Mouse (Mus musculus) left cerebral cortex, adult 11 months (tissue): ENCODE measurements around the gene Ggt7.
A peak's percentile ranks its signal among the peaks of the same experiment; 100 is the strongest.
"Not testable (repeated sequence)": the region's sequence is repeated elsewhere in the genome, so short reads cannot be mapped to it uniquely, and the experiment has no call there.

Experiments
- DNase-seq: peaks from one replicate; pipeline ENCODE4 v3.0.0; 2022; ENCODE audit warnings: low spot score

Ggt7 gene

DNA sequence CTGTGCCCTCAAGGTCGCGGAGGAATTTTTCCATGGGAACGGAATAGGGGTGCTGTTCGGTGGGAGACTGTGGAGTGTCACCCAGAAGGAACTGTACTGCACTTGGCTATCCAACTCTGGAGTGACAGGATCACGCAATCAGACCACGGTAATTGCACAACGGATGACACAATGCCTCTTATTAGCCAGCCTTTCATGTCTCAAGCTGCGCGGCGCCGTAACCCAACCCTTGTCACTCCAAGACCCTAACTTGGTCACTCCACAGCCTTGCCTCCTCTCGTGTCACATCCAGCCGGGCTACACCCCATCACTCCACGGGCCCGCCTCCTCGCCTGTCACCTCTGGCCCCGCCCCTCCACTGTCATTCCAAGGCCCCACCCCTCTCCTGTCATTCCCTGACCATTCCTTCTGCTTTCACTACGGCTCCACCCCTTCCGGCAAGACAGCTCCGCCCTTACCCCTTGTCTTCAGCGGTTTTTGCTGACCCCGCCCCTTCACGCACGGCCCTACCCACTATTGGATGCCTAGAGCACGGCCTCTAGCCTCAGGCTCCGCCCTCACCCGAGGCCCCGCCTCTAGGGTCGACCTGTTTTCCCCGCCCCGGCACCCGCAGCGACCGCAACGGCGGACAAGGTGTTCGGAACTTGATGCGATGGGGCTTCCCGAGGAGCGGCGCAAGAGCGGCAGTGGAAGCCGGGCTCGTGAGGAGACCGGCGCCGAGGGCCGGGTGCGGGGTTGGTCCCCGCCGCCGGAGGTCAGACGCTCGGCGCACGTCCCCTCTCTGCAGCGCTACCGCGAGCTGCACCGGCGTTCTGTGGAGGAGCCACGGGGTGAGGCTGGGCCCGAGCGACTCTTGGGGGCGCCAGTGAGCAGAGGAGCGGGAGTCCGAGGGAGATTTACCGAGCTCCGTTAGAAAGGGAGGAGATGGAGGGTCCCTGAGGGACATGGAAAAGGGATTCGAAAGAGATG, at the start of gene Ggt7, which contains the start of gene Acss2:
Gene Ggt7 (minus strand): TSS at position 783 of the 969 bp plus-strand sequence.
Gene Acss2 (plus strand): TSS at position 494 of the 969 bp plus-strand sequence.
- DNase-seq: peak; percentile 97

DNA sequence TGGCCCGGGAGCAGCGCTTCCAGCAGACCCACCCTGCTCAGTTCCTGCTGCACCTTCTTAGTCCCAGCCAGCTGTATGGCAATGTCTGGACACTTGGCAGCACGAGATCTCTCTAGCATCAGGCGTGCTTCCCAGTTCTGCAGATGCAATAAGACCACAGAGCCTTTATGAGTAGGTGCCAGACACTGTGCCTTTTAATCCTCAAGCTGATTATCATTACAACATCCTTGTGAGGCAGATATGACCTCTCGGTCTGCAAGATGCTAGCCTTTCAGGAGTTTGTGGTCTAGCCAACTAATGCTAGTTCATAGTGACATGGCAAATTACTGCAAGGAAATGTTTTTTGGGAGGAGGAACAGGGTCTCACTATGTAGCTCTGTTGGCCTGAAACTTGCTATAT, 49.7 kb upstream of the Ggt7 start:
- DNase-seq: no peak

DNA sequence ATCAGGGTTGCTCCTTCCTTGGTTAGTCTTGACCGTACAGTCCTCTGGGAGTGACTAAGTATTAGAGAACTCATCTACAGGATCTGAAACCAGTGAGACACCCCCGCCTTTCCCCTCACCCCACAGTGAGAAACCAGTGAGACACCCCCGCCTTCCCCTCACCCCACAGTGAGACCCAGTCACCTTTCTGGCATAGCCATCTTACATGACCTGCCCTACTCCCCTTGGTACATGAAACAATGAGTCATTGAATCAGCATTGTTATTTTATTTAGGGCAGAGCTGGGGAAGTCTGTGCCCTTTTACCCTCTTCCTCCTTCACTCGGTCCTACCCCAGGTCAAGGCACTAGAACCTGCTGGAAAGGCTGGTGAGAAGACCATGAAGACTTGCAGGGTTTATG, 44.9 kb upstream of the Ggt7 start:
- no peak for DNase-seq

DNA sequence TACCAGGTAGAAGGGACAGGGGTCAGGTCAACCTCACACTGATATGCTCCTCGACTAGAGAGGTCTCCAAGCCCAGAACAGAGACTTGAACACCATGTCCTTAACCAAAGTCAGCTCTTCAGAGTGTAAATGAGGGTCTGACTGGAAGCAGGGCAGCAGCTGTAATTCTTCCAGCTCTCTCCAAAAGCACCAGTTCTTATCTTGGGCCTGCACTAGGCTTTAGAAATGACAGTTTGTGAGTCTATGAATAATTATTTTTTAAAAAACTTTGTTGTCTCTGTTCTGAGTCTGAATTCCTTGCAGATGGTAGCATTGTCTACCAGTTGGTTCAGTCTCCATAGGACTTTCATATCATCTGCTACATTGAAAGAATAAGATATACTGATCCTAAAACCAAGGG, 44.2 kb upstream of the Ggt7 start:
- DNase-seq: no peak

DNA sequence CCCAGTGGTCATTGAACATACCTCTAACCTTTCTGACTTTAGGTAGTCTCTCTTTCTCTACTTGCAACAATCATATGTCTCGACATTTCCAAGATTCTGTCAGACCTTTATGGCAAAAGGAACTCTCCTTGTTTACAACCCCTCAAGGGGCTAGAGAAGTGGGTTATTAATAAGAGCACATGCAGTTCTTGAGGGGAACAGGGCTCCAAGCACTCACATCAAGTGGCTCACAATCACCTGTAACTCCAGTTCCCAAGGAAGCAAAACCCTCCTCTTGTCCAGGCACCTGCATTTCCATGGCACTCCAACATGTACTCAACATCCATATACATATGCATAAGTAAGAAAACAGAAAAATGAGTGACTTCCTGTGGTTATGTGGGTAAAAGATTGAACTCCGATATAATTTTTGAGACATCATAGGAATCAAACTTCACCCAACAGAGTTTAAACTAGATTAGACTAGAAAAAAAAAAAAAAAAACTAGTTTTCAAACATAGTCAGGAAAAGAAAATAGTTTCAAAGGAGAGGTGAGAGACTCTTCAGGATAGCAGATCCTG, 36.5 kb upstream of the Ggt7 start:
- no peak for DNase-seq

DNA sequence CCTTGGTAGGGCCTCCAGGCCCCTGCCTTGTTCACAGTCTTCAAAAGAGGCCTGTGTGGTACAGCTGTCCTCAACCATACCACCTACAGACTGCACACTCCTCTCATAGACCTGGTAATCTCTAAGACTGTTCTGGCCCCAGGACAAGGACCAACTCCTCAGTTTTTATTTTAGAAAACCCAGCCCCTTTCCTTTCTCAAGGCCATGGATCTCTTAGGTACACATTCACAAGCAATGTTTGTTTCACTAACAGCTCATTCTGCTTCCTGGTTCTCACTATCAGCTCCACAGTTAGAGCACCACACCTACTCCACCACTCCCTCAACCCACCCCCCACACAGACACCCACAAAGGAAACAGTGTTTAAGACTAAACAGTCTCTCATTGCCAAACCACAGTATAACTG, 34.9 kb upstream of the Ggt7 start:
- DNase-seq: no peak

DNA sequence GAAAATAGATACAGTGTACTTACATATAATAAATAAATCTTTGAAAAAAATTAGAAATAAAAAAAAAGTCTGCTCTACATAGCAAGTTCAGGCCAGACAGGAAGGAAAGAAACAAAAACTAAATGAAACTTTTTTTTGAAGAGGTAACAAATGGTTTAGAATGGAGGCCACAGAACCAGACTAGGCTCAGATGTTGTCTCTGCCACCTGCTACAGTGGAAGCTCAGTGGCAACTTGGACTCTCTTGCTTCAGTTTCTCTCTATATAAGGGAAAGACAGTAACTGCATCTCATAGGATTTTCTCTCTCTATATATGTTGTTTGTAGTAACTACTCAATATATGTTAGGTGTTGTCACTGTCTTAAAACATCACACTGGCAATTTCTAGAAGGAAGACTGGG, 34.3 kb upstream of the Ggt7 start:
- DNase-seq: no peak

DNA sequence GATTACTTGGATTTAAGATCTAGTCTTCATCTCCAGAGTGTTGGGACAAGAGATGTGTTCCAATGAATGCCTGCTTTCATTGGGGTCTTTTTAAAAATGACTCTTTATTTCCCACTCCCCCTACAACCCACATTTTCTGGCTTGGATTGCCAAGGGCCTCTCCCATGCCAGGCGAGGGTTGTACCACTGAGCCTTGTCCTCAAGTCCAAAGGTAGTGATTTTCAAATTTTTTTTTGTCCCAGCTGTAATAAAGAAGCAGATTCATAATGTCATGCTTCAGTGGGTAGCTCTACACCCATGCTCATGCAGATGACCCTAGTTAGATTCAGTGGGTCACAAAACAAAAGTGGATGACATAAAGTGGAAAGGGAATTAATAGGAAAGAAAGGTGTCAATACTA, 28.9 kb upstream of the Ggt7 start:
- DNase-seq: no peak

DNA sequence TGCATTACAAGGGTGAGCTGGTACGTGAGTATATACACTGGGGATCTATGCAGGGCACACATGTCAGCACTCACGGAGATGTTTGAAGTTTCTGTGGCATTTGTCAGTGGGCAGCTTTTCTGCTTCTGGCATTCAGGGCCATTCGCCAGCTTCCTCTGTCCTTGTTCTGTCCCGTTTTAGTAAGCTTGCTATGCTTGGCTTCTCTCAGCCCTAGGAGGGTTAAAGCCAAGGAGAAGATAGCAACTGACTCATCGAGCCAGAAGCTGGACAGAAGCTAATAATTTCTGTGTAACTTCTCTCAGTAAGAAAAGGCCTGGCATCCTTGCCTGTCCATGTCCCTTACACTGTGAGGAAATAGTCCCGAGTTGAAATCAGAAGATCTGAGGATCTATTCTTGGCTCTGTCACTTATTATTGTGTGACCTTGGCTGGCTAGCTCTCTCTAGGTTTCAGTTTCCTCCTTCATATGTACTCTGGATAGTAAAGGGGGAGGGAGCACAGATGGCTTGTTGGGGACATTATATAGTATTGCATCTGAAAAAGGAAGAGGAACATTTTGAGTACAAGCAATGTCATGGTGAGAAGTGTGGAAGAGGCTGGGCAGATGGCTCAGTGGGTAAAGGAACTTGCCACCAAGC, 22.9 kb upstream of the Ggt7 start:
- no peak for DNase-seq

DNA sequence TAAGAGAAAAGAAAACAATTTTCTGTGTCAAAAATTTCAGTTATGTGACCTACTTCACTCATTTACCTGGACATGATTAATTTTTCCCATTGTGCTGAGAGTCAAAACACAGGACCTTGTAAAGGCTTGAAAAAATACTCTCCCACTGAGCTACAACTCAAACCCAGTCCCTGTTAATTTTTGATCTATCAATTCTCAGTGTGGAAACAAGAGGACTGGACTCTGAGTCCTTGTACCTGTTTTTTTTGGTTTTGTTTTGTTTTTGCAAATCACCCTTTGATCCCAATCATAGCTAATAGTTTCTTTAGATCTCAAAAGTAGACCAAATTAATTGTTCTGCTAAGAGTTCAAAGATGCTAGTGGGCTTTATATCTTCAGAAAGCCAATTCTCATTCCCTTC, 21.7 kb upstream of the Ggt7 start:
- DNase-seq: no peak

DNA sequence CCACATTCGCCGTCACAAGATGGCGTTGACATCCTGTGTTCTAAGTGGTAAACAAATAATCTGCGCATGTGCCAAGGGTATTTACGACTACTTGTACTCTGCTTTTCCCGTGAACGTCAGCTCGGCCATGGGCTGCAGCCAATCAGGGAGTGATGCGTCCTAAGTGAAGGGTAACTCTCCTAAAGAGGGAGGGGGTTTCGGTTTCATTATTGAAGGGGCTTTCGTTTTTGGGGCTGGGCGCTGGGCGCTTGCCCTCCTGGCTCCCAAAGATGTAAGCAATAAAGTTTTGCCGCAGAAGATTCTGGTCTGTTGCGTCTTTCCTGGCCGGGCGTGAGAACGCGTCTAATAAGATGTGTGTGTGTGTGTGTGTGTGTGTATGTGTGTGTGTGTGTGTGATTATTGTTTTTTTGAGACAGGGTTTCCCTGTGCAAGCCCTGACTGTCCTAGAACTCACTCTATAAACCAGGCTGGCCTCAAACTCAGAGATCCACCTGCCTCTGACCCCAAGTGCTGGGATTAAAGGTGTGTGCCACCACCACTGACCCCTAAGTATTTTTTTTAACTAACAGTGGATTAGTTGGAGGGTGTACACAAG, 20.5 kb upstream of the Ggt7 start:
- not testable (repeated sequence) for DNase-seq

DNA sequence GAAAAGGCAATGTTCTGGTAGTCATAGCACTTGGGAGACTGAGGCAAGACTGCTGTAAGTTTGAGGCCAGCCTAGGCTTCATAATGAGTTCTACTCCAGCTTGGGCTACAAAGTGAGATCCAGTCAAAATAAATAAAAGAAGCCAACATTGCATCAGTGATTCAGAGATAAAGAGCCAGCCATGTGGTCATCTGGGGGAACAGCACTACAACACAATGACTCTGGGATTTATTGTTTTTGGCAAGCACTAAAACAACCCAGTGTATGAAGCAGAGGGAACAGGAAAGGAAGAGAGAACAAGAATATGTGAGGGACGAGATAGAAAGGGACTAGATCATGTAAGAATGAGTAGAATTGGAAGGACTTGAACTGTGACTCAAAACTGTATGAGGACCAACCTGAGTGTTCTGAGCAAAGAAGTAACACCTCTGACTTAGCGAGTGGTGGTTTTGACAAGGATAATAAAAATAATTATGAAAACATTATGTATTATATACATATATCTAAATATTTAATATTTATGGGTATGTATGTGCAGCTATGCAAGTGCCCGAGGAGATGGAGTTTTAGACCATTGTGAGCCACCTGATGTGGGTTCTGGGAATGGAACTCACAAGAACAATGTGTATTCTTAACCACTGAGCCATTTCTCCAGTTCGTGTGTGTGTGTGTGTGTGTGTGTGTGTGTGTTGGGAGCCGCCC, 19.9 kb upstream of the Ggt7 start:
- no peak for DNase-seq

DNA sequence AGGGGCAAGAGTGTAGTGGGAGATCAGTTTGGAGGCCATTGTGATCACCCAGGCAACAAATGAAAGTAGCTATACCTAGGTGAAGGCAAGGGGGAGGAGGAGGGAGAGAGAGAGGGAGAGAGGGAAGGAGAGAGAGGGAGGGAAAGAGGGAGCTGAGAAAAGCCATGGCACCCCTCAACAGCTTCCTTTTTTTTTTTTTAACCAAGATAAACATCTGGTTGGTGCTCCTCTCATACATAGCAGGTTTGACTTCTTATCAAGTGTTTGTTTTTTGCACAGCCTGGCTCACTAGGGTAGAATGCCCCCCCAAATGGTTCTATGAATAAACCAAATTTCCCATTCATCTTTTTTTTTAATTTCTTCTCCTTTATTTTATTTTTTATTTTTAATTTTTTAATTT, 18.3 kb upstream of the Ggt7 start:
- no peak for DNase-seq

DNA sequence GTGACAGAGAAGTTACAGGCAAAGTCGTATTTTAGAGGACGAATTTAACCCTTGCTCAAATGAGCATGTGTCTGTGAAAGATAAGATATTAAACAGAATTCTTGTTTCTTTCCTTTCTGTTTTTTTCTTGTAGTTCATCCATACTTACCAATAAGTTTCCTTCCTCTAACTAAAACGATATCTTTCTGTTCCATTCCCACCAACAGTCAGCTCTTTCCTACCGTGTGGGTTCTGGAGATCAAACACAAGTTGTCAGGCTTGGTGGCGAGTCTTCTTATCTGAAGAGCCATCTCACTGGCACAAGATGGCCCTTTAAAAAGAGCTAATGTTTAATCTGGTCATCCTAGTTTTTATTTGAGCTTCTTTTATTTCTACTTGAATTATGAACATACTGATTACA, 9.3 kb upstream of the Ggt7 start:
- no peak for DNase-seq

DNA sequence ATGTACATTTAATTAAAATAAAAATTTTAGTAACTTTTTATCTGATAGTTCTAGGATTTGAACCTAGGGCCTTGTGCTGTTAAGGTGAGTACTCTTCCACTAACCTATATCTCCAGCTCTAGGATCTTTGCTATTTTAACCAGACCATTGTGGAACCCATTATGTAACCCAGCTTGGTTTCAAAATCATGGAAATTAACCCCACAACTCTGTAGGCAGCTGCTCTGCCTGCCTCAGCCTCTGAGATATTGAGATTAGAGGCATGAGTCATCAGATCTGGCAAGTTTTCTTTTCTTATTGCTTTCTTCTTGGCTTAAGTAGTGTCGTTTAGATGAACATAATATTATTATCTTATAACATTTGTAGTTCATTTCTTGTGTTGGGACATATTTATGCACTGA, 6.3 kb upstream of the Ggt7 start:
- DNase-seq: no peak

DNA sequence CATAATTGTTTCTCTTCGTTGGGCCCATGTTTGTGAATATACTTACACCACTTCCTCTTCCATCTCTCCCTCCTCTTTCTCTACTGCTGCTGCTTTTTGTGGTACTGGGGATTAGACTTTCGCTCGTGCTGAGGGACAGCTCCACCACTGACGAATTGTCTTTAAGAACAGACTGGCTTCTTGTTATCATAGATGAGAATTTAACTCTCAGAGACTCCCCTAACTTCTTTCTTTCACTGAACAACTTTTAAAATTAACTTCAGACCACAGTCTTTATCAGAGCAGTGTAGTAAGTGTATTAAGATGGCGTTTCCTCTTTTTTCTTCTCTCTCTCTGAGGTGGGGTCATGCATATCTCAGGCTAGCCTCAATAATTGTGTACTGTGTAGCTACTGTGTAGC, 5.7 kb upstream of the Ggt7 start:
- DNase-seq: no peak

DNA sequence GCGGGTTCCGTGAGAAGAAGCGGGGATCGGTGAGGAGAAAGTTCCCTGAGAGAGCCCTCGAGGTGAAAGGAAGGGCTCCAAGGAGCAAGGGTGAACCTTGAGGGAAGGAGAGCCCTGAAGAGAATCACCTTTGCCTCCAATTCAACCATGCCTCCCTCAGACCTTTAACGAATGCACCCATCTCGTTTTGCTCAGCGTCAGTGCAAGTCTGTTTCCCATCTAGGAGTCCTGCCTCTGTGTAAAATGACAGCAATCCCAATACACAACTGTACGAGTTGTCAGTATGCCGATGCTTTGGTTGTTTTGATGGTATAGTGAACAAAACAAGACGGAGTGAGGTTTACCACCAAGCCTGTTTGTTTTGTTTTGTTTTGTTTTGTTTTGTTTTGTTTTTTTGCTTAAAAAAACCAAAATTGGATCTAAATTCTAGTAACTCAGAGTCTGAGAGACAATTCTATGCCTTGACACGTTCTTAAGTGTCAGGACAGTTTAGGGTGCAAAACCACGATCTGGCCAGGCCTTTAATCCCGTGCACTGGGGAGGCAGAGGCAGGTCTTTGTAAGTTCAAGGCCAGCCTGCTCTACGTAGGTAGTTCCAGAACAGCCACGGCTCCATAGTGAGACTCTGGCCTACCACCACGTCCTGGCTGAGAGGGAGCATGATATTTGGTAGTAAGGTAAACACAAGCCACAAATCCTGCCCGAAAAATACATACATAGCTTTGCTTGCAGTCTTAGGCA, 664 bp upstream of the Ggt7 start:
- DNase-seq: no peak

DNA sequence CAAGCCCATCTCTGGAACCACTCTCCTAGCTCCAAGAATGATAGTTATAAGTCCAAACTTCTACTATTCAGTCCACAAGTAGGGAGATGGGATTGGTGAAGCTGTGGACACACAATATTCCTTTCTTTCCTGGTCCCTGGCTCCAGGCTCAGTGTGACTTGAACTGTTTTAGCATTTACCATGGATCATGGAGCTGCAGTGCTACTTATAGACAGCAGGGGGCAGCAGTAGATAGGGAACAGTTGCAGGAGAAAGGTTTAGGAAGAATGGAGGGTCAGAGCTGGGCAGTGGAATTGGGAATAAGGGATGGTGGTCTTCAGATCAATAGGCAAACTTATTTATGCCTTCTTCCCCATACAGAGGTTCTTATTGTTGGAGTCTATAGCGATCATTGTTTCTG, 2.1 kb downstream of the Ggt7 start:
- DNase-seq: peak; percentile 65

DNA sequence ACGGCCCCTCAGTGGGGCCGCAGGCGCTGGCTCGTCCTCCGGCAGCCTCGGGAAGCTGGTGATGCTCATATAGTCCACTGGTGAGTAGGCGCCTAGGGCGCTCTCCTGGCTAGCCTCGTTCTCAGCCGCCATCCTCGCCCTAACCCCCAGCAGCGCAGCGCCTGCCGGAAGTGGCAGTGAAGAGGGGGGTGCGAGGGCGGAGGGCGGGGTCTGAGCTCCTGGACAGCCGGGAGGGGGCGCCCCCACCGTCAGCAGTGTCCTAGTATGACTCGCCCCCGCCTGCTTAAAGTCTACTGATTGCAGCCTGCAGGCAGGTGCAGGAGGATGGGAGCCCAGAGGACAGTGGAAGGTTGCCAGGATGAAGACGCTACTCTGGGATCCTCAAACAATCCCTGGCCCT, 3.4 kb downstream of the Ggt7 start:
- DNase-seq: peak; percentile 82

DNA sequence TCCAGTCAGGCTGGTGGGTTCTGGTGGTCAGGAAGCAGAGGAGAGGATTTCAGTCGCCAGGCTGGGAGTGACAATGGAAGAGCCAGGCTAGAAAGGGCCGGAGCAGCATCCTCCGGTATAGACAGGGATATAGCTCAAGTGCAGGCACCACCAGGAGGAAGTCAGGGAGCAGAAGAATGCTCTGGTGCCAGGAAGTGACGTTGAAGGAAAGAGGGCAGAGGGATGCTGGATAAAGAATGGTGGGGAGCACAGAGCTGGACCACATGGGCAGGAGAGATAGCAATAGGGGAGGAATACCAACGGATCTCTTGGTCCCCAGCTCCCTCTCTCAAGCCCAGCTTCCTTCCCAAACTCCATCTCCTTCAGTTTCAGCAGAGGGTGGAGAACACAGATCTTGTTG, 4.5 kb downstream of the Ggt7 start:
- DNase-seq: no peak

DNA sequence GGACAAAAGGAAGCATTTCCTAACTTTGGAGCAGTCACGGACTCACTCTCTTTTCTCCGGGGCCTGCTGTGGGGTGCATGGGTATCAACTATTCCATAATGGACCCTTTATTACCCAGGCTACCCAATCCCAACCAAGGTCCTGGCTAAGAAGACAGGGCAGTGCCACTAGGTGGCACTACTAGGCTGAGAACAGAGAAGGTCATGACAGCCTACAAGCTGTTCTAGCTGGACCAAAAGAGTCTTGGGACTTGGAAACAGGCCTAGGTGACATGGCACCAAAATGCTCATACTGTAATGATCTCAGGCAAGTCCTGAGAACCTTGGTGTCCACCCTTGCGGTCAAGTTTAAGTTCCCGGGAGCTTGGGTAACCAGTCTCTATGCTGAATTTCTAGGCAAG, 5.6 kb downstream of the Ggt7 start:
- no peak for DNase-seq
